Mouse (Mus musculus) kidney, postnatal 4 days (tissue): ENCODE results near the gene Cnksr3.

Experiments used
- DNase-seq, 2 experiments: peaks; one replicate each; pipeline ENCODE4 v3.0.0; 2021; ENCODE audit warnings: mixed read lengths in 2 of 2

Cnksr3 gene

DNA sequence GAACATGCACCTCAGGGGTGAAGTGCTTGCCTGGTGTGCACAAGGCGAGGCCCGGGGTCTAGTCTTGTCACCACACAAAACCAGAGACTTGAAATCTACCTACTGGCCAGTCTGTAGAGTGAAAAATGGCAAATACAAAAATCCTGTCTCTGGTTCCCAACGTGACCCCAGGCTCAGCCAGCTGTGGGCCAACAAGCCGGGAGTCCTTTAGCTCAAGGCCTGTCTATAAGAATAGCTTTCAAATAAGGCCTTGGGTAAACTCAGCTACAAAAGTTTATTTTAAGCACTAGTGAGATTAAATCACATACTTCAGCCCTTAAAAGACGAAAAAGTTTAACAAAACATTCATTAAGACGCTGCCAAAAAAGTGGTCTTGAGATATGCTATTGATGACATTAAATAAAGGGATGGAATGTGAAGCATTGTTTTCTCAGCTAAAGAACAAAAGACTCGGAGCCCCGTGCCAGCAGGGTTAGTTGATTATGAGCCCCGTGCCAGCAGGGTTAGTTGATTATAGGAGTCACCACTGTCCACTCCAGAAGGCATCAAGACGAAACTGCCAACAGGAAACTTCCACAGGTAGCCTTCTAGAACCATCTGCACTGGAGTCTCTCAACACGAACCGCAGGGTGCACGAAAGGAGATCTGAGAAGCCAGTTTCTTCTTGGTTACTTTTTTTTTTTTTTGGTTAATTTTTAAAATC, 67.8 kb downstream of the Cnksr3 start:
- peak in 1 of 2 experiments; percentile 28 for DNase-seq

- peak in 1 of 2 experiments; percentile 29 for DNase-seq
Observed at GRCm38 (mm10) chr10:7142287-7142686, 69.8 kb downstream of the Cnksr3 start.

DNA sequence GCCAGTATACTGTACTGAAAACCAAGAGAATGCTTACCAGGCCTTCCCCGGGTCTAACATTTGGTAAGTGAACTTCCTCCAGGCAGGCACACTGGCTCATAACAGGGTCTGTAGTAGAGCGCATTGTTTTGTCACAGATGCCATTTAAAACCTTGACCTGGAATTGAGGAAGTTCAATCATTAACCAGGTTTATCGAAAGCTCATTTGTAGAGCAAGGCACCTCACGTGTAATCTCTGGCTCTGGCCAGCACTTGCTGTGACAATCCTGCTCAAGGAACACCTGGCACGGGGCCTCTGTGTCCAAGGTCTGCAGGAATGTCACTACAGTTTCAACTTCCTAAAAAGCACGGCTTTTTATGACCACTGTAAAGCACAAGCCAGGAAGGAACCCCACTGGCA, 71.8 kb downstream of the Cnksr3 start:
- peak; percentile 62 to 72 for DNase-seq

DNA sequence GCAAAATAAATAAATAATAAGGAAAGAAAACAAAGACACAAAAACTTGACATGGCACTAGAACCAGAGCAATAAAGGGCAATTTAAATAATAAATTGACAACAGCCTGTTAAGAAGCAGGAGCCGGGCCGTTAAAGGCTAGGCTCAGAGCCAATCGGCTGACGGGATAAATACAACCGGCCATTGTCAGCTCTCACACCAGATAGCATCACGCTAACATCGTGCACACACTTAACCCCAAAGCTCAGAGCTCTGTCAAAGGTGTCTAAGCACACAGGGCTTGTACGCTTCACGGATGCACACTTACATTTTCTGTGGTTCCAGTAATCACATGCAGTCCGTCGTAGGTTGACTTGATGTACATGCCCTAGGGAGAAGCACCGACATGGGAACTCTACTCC, 74.0 kb downstream of the Cnksr3 start:
- DNase-seq: peak in 1 of 2 experiments; percentile 25

GRCm38 (mm10) chr10:7135751-7136150, 76.3 kb downstream of the Cnksr3 start:
- DNase-seq: no peak

- DNase-seq: no peak
Observed at GRCm38 (mm10) chr10:7133005-7133404, 79.0 kb downstream of the Cnksr3 start.

GRCm38 (mm10) chr10:7131441-7131840, 80.6 kb downstream of the Cnksr3 start:
- no peak for DNase-seq

GRCm38 (mm10) chr10:7127828-7128227, 84.2 kb downstream of the Cnksr3 start:
- DNase-seq: no peak

DNA sequence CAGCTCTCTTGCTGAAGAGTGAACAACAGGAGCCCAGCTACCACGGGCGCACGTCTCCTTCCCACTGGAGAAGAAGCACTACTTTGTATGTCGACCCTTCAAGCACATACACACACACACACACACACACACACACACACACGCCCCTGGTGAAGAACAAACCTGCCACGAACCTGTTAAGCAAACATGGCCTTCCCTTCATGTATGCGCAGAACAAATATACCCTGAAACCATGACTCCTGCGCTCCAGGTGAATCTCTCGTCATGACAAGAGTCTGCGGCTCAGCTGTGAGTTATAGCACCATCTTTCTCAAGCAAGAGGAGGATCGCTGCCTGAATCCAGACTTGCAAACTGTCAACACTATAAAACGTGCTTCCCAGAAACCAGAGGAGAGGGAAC, 85.2 kb downstream of the Cnksr3 start:
- DNase-seq: no peak

- DNase-seq: no peak
Observed at GRCm38 (mm10) chr10:7126287-7126686, 85.8 kb downstream of the Cnksr3 start.

- peak; percentile 22 to 41 for DNase-seq
Observed at GRCm38 (mm10) chr10:7124993-7125392, 87.0 kb downstream of the Cnksr3 start.

- DNase-seq: no peak
Observed at GRCm38 (mm10) chr10:7122294-7122693, 89.7 kb downstream of the Cnksr3 start.

GRCm38 (mm10) chr10:7120206-7120605, 91.8 kb downstream of the Cnksr3 start:
- DNase-seq: no peak

DNA sequence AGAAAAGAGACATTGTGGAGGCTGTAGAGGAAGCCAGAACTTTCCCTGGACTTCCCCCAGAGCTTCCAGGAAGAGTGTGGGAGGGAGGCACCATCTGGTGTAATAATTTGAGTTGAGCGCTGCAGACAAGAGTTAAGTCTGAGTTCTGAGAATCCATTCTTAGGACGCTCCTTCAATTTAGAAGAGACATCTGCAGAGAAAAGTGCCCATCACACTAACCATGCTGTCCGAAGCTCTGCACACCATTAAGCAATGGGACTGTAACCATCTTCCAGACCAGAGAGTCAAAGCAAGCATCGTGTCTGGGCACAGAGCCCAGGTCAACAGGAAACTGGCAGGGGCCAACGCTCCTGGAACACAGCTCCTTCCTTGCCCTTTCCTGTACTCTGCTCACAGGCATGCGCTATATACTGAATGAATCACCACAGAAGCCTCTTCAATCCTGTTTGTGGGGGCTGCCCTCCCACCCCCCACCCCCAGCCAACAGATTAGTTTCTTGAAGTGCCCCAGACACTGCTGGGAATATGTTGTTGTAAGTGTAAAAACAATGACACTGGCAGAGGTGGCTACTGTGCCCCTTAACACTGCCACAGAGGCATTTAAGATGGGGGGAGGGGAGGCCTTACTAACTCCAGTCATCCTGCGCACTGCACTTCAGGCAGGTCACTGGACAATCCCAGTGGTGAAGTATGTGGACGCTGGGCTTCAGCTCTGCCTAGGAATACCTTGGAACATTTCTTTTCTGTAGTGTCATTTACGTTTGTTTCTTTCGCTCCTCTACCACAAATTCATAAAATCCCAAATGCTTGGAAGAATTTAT, 93.6 kb downstream of the Cnksr3 start:
- DNase-seq: peak; percentile 73 to 81

DNA sequence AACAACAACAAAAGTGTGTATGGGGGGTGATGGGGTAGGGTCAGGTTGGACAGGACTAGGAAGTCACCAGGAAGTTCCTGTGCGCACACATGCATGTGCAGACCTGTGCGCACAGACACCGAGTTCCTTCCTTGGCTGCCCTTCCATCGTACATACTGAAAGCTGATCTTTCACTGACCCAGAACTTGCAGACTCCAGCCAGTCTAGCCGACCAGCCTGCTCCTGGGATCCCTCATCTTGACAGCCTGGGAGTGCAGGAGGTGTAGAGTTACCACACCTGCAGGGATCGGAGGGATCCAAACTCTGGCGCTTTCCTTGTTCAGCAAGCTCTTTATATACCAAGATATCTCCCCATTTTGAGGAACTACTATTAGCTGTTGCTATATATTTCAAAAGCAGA, 94.3 kb downstream of the Cnksr3 start:
- DNase-seq: peak; percentile 39 to 54

DNA sequence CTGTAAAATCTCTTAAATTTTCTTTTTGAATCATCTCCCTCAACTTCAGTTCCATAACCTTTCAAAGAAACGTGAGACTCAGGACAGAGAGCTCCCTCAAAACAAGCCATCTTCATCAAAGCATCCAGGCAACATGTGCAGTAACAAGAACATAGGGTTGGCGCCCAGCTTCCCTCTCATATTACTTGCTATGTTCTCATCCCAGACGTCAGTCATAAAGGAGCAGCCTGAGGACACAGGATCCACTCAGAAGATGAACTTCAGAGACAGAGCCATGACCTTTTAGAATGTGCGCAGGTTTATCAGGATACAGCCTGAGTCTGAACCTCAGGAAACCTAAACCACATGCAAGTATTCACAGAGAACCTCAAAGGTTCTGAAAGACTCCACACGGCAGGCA, 97.2 kb downstream of the Cnksr3 start:
- DNase-seq: no peak

DNA sequence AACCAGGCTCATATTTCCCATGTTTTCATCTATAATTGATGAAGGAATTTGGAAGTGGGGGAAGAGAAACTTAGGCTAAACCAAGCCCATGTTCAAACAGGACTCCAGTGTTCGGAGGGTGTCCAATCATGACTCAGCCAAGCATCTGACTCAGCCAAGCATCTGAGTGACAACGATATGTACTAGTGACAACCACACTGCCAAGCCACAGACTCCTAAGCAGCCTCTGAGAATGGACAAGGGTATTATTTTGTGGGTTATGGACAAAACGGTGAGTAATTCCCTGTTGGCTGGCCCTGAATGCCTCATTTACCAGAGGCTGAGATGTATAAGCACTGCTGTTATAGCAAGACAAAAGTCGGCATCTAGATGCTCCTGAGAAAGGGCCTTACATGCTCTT, 98.3 kb downstream of the Cnksr3 start:
- DNase-seq: no peak

- no peak for DNase-seq
Observed at GRCm38 (mm10) chr10:7113144-7113543, 98.9 kb downstream of the Cnksr3 start.

- DNase-seq: no peak
Observed at GRCm38 (mm10) chr10:7111462-7112000, 100.5 kb downstream of the Cnksr3 start.

GRCm38 (mm10) chr10:7103872-7104271, 108.2 kb downstream of the Cnksr3 start:
- no peak for DNase-seq

GRCm38 (mm10) chr10:7077971-7078370, 134.1 kb downstream of the Cnksr3 start:
- DNase-seq: no peak

GRCm38 (mm10) chr10:7077389-7077808, 134.6 kb downstream of the Cnksr3 start:
- peak in 1 of 2 experiments; percentile 23 for DNase-seq

GRCm38 (mm10) chr10:7076662-7077211, 135.3 kb downstream of the Cnksr3 start:
- DNase-seq: peak; percentile 59 to 71
